Mouse (Mus musculus) ES-Bruce4 (cell line): ENCODE measurements around the gene Arhgap24. TPM values are rescaled to one million over a fixed set of nuclear protein-coding genes. Genes with fewer than 3 reads are reported as not detected.

ENCODE experiments used
- H3K27ac ChIP-seq: 2 replicates; pipeline ENCODE4 v1.5.1; 2012; ENCODE audit warnings: low read length, inconsistent platforms; ENCODE audit not compliant: insufficient read depth
- H3K27me3 ChIP-seq: 2 replicates; pipeline ENCODE4 v1.6.1; 2012; ENCODE audit warnings: mild to moderate bottlenecking, low read length, inconsistent platforms; ENCODE audit not compliant: control insufficient read depth, poor library complexity, insufficient read depth, severe bottlenecking
- H3K36me3 ChIP-seq: 2 replicates; pipeline ENCODE4 v1.6.1; 2012; ENCODE audit warnings: inconsistent platforms, mild to moderate bottlenecking, low read length, moderate library complexity; ENCODE audit not compliant: control insufficient read depth, poor library complexity, insufficient read depth, severe bottlenecking
- H3K4me1 ChIP-seq: one replicate; pipeline ENCODE4 v1.8.1; 2011; ENCODE audit warnings: low read length; ENCODE audit not compliant: control insufficient read depth, insufficient read depth
- H3K4me3 ChIP-seq: 2 replicates; pipeline ENCODE4 v1.5.1; 2011; ENCODE audit warnings: low read depth, mild to moderate bottlenecking, low read length
- H3K9ac ChIP-seq: 2 replicates; pipeline ENCODE4 v1.6.1; 2012; ENCODE audit warnings: low read depth, mild to moderate bottlenecking, inconsistent platforms; ENCODE audit not compliant: poor library complexity, severe bottlenecking
- H3K9me3 ChIP-seq: replicated peaks from 2 replicates; pipeline ENCODE4 v1.6.1; 2012; ENCODE audit warnings: mild to moderate bottlenecking, low read length, inconsistent platforms; ENCODE audit not compliant: control insufficient read depth, poor library complexity, insufficient read depth, severe bottlenecking
- CTCF ChIP-seq: IDR thresholded peaks from one replicate; pipeline ENCODE4 v1.8.1; 2011; ENCODE audit warnings: low read depth, low read length
- EP300 ChIP-seq: IDR thresholded peaks from 2 replicates; pipeline ENCODE4 v1.6.1; 2011; ENCODE audit warnings: low read depth, low read length; ENCODE audit not compliant: insufficient read depth
- POLR2A ChIP-seq: IDR thresholded peaks from one replicate; pipeline ENCODE4 v1.8.1; 2011; ENCODE audit warnings: low read length; ENCODE audit not compliant: insufficient read depth
- polyA plus RNA-seq: library from polyadenylated mRNA; stranded (reverse); fragments of >200 nt; gene quantifications from 2 replicates; pipeline ENCODE4 v1.2.4, GENCODE M21; 2011; ENCODE audit warnings: low read depth; ENCODE audit not compliant: missing spikeins, insufficient read depth, insufficient read length

Arhgap24 gene
- polyA plus RNA-seq, 1 experiment, result 2.0 TPM

DNA sequence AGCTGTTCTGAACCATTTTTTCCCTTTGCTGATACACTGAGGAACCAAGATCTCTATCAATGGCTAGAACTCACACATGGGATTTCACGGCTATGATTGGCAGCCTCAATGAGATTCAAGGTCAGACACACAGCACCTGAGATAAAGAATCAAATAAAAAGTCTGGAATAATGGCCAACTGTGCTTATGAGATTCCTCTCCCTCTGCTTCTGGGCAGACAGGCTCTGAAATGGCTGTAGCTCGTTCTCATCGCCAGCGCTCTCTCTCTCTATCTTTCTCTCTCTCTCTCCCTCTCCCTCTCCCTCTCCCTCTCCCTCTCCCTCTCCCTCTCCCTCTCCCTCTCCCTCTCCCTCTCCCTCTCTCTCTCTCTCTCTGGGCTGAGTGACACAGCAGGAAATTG lies 357.9 kb downstream of the Arhgap24 start:
- H3K27me3 ChIP-seq, result no peaks in the 10 kb centered on the region
- no peak overlapping the region for H3K4me3 ChIP-seq
- no peaks in the 10 kb centered on the region for H3K4me1 ChIP-seq
- no peaks in the 10 kb centered on the region for H3K36me3 ChIP-seq
- no peak overlapping the region for H3K27ac ChIP-seq
- no peaks in the 10 kb centered on the region for H3K9me3 ChIP-seq
- H3K9ac ChIP-seq, result no peak overlapping the region
- TF ChIP-seq EP300, result no peak
- TF ChIP-seq CTCF, result no peak
- TF ChIP-seq POLR2A, result no peak

DNA sequence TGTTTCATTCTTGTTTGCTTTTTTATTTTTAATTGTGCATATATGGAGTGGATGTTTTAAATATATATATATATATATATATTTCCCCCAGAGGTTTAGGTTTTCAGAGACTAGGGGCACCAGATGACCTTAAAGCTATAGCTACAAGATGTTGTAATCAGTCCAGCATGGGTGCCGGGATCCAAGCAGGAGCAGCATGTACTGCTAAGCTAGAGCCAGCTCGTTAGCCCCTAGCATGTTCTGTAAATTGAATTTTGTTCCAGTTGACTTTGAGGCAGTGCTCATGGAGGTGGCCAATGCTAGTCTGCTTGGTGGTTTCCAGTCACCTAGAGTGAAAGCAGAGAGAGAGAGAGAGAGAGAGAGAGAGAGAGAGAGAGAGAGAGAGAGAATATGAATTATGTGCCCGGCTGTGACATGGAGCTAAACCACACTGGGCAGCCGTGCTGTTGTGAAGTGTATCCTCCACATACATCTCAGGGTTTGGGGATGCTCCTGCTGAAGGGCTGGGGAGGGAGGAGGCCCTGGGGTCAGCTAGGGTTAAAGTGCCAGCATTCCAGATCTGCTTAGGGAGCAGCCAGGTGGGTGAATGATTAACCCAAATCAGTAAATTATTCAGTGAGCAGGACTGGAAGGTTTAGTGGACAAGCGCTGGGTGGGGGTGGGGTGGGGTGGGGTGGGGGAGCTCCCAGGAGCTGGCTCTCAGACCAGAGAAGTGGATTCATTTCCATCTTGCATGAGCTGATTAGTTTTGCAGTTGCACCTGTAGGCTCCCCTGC lies 362.9 kb downstream of the Arhgap24 start:
- no peak overlapping the region for H3K27ac ChIP-seq
- H3K9me3 ChIP-seq, result peaks cover 5% of the 10 kb centered on the region
- H3K4me3 ChIP-seq, result no peak overlapping the region
- H3K36me3 ChIP-seq, result no peaks in the 10 kb centered on the region
- H3K27me3 ChIP-seq, result no peaks in the 10 kb centered on the region; the same call in 1 of the 2 replicates
- H3K9ac ChIP-seq, result no peak overlapping the region
- no peak for TF ChIP-seq POLR2A
- no peak for TF ChIP-seq EP300
- TF ChIP-seq CTCF, result no peak
- no peaks in the 10 kb centered on the region for H3K4me1 ChIP-seq

DNA sequence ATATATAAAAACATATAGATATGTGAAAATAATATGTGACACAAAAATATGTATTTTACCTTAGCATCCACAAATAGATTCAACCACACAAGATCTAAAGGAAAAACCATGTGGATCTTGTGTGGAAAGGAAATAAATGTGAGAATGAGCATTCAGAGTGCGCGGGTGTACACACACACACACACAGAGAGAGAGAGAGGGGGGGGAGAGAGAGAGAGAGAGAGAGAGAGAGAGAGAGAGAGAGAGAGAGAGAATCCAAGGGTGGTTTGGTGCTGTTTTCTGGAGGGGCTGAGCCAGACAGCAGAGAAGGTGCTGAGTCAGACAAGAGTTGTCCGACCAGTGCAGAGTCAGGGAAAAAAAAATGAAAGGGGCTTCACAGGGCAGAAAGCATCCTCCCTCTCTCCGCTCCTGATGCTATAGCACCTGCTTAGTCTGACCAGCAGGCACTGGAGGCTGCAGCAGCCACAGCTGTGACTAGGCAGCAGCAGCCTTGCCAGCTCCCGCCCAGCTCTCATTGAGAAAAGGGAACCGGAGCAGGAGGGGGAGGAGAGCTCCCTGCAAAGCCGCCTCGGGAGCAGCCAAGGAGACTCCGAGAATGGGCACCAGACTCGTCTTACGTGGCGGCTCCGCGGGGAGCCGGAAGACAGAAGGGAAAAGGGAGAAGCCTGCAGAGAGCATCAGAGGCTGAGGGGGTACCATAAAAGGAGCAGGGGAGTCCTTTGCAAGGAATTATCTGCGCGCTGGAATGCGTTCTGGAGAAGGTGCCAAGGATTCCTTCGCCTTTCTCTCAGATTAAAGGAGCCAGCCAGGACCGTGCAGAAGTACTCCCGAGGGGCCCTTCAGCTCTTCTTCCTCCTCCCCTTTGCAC lies 363.8 kb downstream of the Arhgap24 start:
- Histone ChIP-seq H3K4me3 (no peak overlapping the region), H3K9ac (no peak overlapping the region), H3K36me3 (no peaks in the 10 kb centered on the region), H3K4me1 (no peaks in the 10 kb centered on the region), H3K27ac (no peak overlapping the region), H3K9me3 (peaks cover 5% of the 10 kb centered on the region), H3K27me3 (no peaks in the 10 kb centered on the region; the same call in 1 of the 2 replicates)
- TF ChIP-seq CTCF, result no peak
- TF ChIP-seq EP300, result no peak
- no peak for TF ChIP-seq POLR2A

DNA sequence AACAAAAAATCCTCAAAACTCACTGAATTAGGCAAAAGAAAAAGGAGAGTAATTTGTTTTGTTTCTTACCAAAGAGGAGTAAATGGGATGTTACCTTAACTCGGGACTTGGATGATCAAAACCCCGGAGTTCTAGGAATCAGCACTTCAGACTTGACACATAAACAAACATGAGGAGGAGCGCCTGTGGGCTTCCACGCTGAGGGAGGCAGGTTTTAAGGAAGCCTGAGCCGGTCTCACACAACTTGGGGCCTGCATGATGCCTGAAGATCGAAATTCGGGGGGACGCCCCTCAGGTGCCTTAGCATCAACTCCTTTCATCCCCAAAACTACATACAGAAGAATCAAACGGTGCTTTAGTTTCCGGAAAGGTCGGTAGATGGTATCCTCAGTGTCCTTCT lies 364.6 kb downstream of the Arhgap24 start:
- H3K27ac ChIP-seq, result no peak overlapping the region
- no peaks in the 10 kb centered on the region; the same call in 1 of the 2 replicates for H3K27me3 ChIP-seq
- H3K9ac ChIP-seq, result no peak overlapping the region
- H3K9me3 ChIP-seq, result peaks cover 5% of the 10 kb centered on the region
- H3K4me1 ChIP-seq, result no peaks in the 10 kb centered on the region
- no peaks in the 10 kb centered on the region for H3K36me3 ChIP-seq
- TF ChIP-seq POLR2A (no peak), CTCF (no peak), EP300 (no peak)
- no peak overlapping the region for H3K4me3 ChIP-seq

DNA sequence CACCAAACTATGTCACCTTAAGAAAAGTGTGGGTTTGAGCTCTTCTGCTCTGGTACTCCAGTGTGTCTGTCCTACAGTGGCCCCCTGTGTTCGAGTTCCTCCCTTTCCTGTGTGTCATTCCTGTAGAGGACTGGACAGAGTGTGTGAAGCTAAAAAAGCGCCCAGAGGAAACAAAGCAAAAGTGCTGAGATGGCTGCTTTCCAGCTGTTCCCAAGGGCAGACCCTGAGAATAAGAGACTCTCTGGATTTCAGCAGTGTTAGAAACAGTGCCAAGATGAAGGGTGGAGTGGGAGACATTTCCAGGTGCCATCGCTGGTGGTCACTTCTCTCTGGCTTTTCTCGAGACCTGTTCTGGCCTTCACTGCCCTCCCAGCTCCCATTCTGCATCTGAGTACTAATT lies 366.7 kb downstream of the Arhgap24 start:
- no peak overlapping the region for H3K27ac ChIP-seq
- H3K4me1 ChIP-seq, result no peaks in the 10 kb centered on the region
- no peak overlapping the region for H3K4me3 ChIP-seq
- H3K9ac ChIP-seq, result no peak overlapping the region
- no peaks in the 10 kb centered on the region for H3K36me3 ChIP-seq
- H3K27me3 ChIP-seq, result no peaks in the 10 kb centered on the region; the same call in 1 of the 2 replicates
- TF ChIP-seq POLR2A, result no peak
- TF ChIP-seq EP300, result no peak
- TF ChIP-seq CTCF, result no peak
- H3K9me3 ChIP-seq, result peaks cover 5% of the 10 kb centered on the region
